Mouse (Mus musculus): ENCODE data around the gene Plekhh1. TPM values are rescaled to one million over a fixed set of nuclear protein-coding genes. Genes with fewer than 3 reads are reported as not detected.

The Plekhh1 gene
- polyA plus RNA-seq, 1 experiment from 2014 or later = 12.6 TPM

DNA sequence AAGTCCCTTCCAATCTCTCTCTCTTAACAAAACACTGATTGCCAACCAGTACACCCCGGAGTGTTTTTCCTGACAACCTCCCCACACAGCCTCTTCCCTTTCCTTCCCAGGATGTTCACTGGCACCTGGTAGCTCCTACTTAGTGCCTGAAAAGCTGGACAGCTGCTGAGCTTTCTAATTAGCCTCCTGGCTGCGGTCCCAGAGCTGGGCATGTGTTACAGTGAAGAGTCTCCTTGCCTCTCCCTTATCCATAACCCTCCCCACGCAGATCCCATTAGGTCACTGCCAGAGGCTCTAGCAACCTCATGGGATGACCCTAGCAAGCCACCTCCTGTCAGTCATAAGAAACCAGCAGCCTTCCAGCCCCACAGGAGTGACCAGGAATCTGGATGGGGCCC is 44.9 kb upstream of the Plekhh1 start:
- ATAC-seq = no peak
- Histone ChIP-seq H3K27ac (ENCODE audit: low read depth, low read length) (no peak overlapping the region), H3K4me3 (ENCODE audit: low read depth, low read length) (no peak overlapping the region), H3K9ac (ENCODE audit: low read depth, low read length) (no peak overlapping the region), H3K36me3 (ENCODE audit: control insufficient read depth, insufficient read depth) (no peaks in the 10 kb centered on the region), H3K27me3 (replicated peaks; ENCODE audit: control insufficient read depth, insufficient read depth, low read length) (no peaks in the 10 kb centered on the region), H3K4me2 (replicated peaks; ENCODE audit: low read depth) (no peak overlapping the region), H3K9me3 (ENCODE audit: control insufficient read depth) (no peaks in the 10 kb centered on the region), H3K4me1 (replicated peaks; ENCODE audit: control insufficient read depth, insufficient read depth, low read length) (no peaks in the 10 kb centered on the region; the same call in 1 of the 2 replicates)
- no peak for TF ChIP-seq CTCF (IDR thresholded peaks at IDR 0.05; ENCODE audit: low read depth)
- WGBS = 51% methylated on average over 3 of the region's 3 CpGs

DNA sequence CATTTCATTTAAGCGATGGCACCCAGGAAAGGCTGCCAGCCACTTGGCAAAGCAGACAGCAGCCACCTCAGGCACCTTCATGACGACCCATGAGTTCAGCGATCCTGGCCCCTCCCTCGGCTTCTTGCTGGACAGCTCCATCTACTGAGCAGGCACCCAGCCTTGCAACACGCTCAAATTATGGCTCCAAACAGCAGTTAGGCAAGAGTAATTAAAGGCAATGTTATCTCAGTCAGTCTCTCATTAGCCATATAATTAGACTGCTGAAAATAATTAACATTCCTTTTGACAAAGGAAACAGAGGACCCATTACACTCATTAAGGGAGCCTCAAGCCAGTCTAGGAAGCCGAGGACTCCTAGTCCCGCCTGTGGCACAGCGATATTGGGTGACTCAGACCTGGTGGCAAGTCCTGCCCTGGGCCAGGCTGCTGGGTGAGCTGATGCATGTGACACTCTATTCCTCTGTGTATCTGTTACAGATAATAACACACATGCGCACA is 41.3 kb upstream of the Plekhh1 start:
- Histone ChIP-seq H3K9ac (ENCODE audit: low read depth, low read length) (no peak overlapping the region), H3K9me3 (ENCODE audit: control insufficient read depth) (no peaks in the 10 kb centered on the region), H3K4me2 (replicated peaks; ENCODE audit: low read depth) (no peak overlapping the region), H3K4me1 (replicated peaks; ENCODE audit: control insufficient read depth, insufficient read depth, low read length) (no peaks in the 10 kb centered on the region), H3K36me3 (ENCODE audit: control insufficient read depth, insufficient read depth) (no peaks in the 10 kb centered on the region), H3K4me3 (ENCODE audit: low read depth, low read length) (no peak overlapping the region), H3K27ac (ENCODE audit: low read depth, low read length) (no peak overlapping the region), H3K27me3 (replicated peaks; ENCODE audit: control insufficient read depth, insufficient read depth, low read length) (no peaks in the 10 kb centered on the region)
- 41% methylated on average over 9 of the region's 9 CpGs for WGBS
- peak; percentile 52 for TF ChIP-seq CTCF (IDR thresholded peaks at IDR 0.05; ENCODE audit: low read depth)
- ATAC-seq = peak; percentile 94

DNA sequence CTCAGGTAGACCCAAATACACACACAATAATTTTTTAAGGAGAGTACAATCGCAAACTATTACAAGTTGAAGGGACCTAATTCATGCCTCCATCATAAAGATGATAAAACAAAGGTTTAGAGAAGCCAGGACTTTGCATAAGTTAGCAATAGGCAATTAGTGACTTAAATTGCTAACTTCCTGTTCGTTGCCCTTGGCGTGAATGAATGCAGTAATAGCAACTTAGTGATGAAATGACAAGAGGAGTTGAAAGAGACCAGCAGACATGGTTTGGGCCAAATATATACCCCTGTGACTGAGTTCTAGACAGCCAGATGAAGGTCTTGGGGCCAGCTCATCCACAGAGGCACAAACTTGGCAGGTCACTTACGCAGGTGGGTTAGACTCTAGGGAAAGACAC is 32.7 kb upstream of the Plekhh1 start:
- no peaks in the 10 kb centered on the region for H3K36me3 ChIP-seq (ENCODE audit: control insufficient read depth, insufficient read depth)
- ATAC-seq = no peak
- no peaks in the 10 kb centered on the region for H3K27me3 ChIP-seq (replicated peaks; ENCODE audit: control insufficient read depth, insufficient read depth, low read length)
- no peak overlapping the region for H3K4me2 ChIP-seq (replicated peaks; ENCODE audit: low read depth)
- WGBS = 79% methylated on average over 4 of the region's 4 CpGs
- no peak overlapping the region for H3K9ac ChIP-seq (ENCODE audit: low read depth, low read length)
- H3K27ac ChIP-seq (ENCODE audit: low read depth, low read length) = no peak overlapping the region
- no peak overlapping the region for H3K4me3 ChIP-seq (ENCODE audit: low read depth, low read length)
- no peaks in the 10 kb centered on the region for H3K4me1 ChIP-seq (replicated peaks; ENCODE audit: control insufficient read depth, insufficient read depth, low read length)
- TF ChIP-seq CTCF (IDR thresholded peaks at IDR 0.05; ENCODE audit: low read depth) = no peak
- no peaks in the 10 kb centered on the region for H3K9me3 ChIP-seq (ENCODE audit: control insufficient read depth)

DNA sequence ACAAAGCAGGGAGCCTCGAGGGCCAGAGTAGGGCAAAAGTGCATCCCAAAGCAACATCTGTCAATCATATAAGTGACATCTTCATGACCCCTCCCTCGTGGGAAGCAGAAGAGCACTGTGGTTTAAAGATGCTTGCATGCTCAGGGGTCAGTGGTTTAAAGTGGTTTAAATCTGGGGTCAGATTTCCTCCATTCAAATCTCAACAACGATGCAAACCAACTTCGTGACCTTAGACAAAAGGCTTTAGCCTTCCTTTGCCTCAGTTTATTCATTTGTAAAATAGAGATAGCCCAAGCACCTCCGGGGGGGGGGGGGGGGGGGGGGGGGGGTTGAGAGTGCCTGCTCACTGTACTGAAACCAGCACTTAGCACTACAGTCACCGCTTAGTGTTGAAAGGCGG is 32.3 kb upstream of the Plekhh1 start:
- Histone ChIP-seq H3K9ac (ENCODE audit: low read depth, low read length) (no peak overlapping the region), H3K9me3 (ENCODE audit: control insufficient read depth) (no peaks in the 10 kb centered on the region), H3K4me2 (replicated peaks; ENCODE audit: low read depth) (no peak overlapping the region), H3K27ac (ENCODE audit: low read depth, low read length) (no peak overlapping the region), H3K36me3 (ENCODE audit: control insufficient read depth, insufficient read depth) (no peaks in the 10 kb centered on the region), H3K4me1 (replicated peaks; ENCODE audit: control insufficient read depth, insufficient read depth, low read length) (no peaks in the 10 kb centered on the region), H3K4me3 (ENCODE audit: low read depth, low read length) (no peak overlapping the region), H3K27me3 (replicated peaks; ENCODE audit: control insufficient read depth, insufficient read depth, low read length) (no peaks in the 10 kb centered on the region)
- no peak for TF ChIP-seq CTCF (IDR thresholded peaks at IDR 0.05; ENCODE audit: low read depth)
- ATAC-seq = no peak
- 55% methylated on average over 6 of the region's 7 CpGs for WGBS

DNA sequence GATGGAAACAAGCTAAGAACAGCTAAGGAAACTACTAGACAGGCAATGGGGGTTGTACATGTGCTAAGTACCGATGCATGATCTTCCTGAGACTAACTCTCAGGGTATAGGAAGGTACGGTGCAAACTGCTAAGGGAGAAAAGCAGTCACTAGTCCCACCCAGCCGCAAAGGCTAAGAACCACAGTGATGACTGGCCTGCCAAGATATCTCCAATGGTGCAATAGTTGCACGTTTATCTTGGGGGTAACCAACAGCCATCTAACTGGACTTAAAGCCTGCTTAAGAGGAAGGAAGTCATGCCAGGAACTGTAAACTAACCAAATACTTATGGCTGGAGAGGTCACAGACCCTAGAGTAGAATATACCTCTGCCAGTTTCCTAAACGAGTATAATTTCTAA is 26.6 kb upstream of the Plekhh1 start:
- 0 out of 2 replicates have a peak, but pooled peaks cover 4% of the 10 kb centered on the region for H3K27me3 ChIP-seq (replicated peaks; ENCODE audit: control insufficient read depth, insufficient read depth, low read length)

DNA sequence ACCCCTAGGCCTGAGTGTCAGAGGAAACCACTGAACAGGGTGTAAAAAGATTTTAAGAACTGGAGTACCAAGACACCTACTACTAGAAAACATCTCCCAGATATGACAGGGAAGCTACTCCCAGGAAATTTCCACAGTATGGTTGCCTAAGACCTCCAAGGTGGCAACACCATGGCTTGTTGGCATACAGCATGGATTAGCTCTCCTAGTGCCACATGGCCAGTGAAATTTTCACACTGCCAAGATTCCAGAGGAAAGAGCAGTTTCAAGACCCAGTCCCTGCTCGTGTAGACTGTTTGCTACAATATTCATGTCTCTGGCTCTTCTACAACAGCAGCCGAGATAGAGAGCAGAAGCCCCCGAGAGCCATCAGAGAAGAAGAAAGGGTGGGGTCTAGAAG is 26.0 kb upstream of the Plekhh1 start:
- Histone ChIP-seq H3K9me3 (ENCODE audit: control insufficient read depth) (no peaks in the 10 kb centered on the region), H3K4me1 (replicated peaks; ENCODE audit: control insufficient read depth, insufficient read depth, low read length) (no peaks in the 10 kb centered on the region), H3K4me2 (replicated peaks; ENCODE audit: low read depth) (no peak overlapping the region), H3K4me3 (ENCODE audit: low read depth, low read length) (no peak overlapping the region), H3K9ac (ENCODE audit: low read depth, low read length) (no peak overlapping the region), H3K27ac (ENCODE audit: low read depth, low read length) (no peak overlapping the region), H3K36me3 (ENCODE audit: control insufficient read depth, insufficient read depth) (no peaks in the 10 kb centered on the region), H3K27me3 (replicated peaks; ENCODE audit: control insufficient read depth, insufficient read depth, low read length) (0 out of 2 replicates have a peak, but pooled peaks cover 4% of the 10 kb centered on the region)
- WGBS = 88% methylated on average over 3 of the region's 3 CpGs
- ATAC-seq = no peak
- TF ChIP-seq CTCF (IDR thresholded peaks at IDR 0.05; ENCODE audit: low read depth) = no peak

More for the DNA sequence above, 26.6 kb upstream of the Plekhh1 start:
- no peaks in the 10 kb centered on the region for H3K4me1 ChIP-seq (replicated peaks; ENCODE audit: control insufficient read depth, insufficient read depth, low read length)
- H3K9ac ChIP-seq (ENCODE audit: low read depth, low read length) = no peak overlapping the region
- no peaks in the 10 kb centered on the region for H3K9me3 ChIP-seq (ENCODE audit: control insufficient read depth)
- H3K4me2 ChIP-seq (replicated peaks; ENCODE audit: low read depth) = no peak overlapping the region
- H3K4me3 ChIP-seq (ENCODE audit: low read depth, low read length) = no peak overlapping the region
- no peak for TF ChIP-seq CTCF (IDR thresholded peaks at IDR 0.05; ENCODE audit: low read depth)
- 76% methylated on average over 5 of the region's 5 CpGs for WGBS
- ATAC-seq = no peak
- H3K36me3 ChIP-seq (ENCODE audit: control insufficient read depth, insufficient read depth) = no peaks in the 10 kb centered on the region
- H3K27ac ChIP-seq (ENCODE audit: low read depth, low read length) = no peak overlapping the region

DNA sequence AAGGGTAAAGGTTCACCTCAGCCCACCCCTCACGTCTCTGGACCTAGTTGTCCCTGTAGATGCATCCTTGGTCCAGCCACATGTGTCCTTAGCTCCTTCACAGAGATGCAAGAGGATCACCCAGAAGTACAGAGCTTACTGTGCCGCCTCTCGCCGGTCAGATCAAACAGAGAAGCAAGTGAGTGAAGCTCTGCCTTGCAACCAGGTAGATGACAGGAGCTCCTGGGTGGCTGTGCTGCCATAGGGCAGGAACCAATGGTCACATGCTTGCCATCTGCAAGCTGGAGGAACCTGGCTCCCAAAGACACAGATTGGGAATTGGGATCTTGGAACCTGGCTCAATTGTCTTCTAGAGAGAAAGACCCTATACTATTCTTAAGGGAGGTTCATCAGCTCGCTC is 23.5 kb upstream of the Plekhh1 start:
- no peak for TF ChIP-seq CTCF (IDR thresholded peaks at IDR 0.05; ENCODE audit: low read depth)
- no peaks in the 10 kb centered on the region for H3K36me3 ChIP-seq (ENCODE audit: control insufficient read depth, insufficient read depth)
- WGBS = 84% methylated on average over 5 of the region's 5 CpGs
- ATAC-seq = no peak
- H3K27me3 ChIP-seq (replicated peaks; ENCODE audit: control insufficient read depth, insufficient read depth, low read length) = 0 out of 2 replicates have a peak, but pooled peaks cover 4% of the 10 kb centered on the region
- no peak overlapping the region for H3K4me2 ChIP-seq (replicated peaks; ENCODE audit: low read depth)
- no peak overlapping the region for H3K27ac ChIP-seq (ENCODE audit: low read depth, low read length)
- no peaks in the 10 kb centered on the region for H3K4me1 ChIP-seq (replicated peaks; ENCODE audit: control insufficient read depth, insufficient read depth, low read length)
- no peak overlapping the region for H3K9ac ChIP-seq (ENCODE audit: low read depth, low read length)
- no peaks in the 10 kb centered on the region for H3K9me3 ChIP-seq (ENCODE audit: control insufficient read depth)
- H3K4me3 ChIP-seq (ENCODE audit: low read depth, low read length) = no peak overlapping the region

Data from intestine, postnatal 0 days (tissue).